Mouse (Mus musculus) lung, postnatal 4 days (tissue): Measurements from ENCODE around the gene Mvd.

Experiments used
- DNase-seq, 2 experiments: peaks; one replicate each; pipeline ENCODE4 v3.0.0; 2021

Gene Mvd

GRCm38 (mm10) chr8:122443262-122444006 lies at the start of gene Mvd:
Mvd (minus strand) TSS chr8:122443422.
- peak; percentile 99 to 100 for DNase-seq

- DNase-seq: no peak
Measured at GRCm38 (mm10) chr8:122488387-122488786, 45.2 kb upstream of the Mvd start.

- peak in 1 of 2 experiments; percentile 40 for DNase-seq
Measured at GRCm38 (mm10) chr8:122484831-122485230, 41.6 kb upstream of the Mvd start.

- no peak for DNase-seq
Measured at GRCm38 (mm10) chr8:122483877-122484276, 40.7 kb upstream of the Mvd start.

- DNase-seq: no peak
Measured at GRCm38 (mm10) chr8:122482448-122482847, 39.2 kb upstream of the Mvd start.

- DNase-seq: peak; percentile 96
Measured at GRCm38 (mm10) chr8:122475580-122476320, 32.5 kb upstream of the Mvd start, which contains the start of the genes Rnf166 and Ctu2. Rnf166 (minus strand) TSS chr8:122476064. Ctu2 (plus strand) TSS chr8:122476143.

- peak; percentile 59 to 65 for DNase-seq
Measured at GRCm38 (mm10) chr8:122474951-122475560, 31.8 kb upstream of the Mvd start.

- peak in 1 of 2 experiments; percentile 53 for DNase-seq
Measured at GRCm38 (mm10) chr8:122473911-122474421, 30.7 kb upstream of the Mvd start.

GRCm38 (mm10) chr8:122470691-122471090 lies 27.5 kb upstream of the Mvd start:
- no peak for DNase-seq

GRCm38 (mm10) chr8:122469965-122470364 lies 26.7 kb upstream of the Mvd start:
- no peak for DNase-seq

- no peak for DNase-seq
Measured at GRCm38 (mm10) chr8:122469407-122469806, 26.2 kb upstream of the Mvd start.

GRCm38 (mm10) chr8:122467816-122468215 lies 24.6 kb upstream of the Mvd start:
- no peak for DNase-seq

GRCm38 (mm10) chr8:122464985-122465384 lies 21.8 kb upstream of the Mvd start:
- no peak for DNase-seq

GRCm38 (mm10) chr8:122463651-122464640 lies 20.7 kb upstream of the Mvd start:
- DNase-seq: peak; percentile 61 to 63

GRCm38 (mm10) chr8:122462510-122462909 lies 19.3 kb upstream of the Mvd start:
- no peak for DNase-seq

GRCm38 (mm10) chr8:122461473-122462148 lies 18.4 kb upstream of the Mvd start:
- no peak for DNase-seq

GRCm38 (mm10) chr8:122460524-122461472 lies 17.6 kb upstream of the Mvd start, which contains the start of gene Snai3:
Snai3 (minus strand) TSS chr8:122460733.
- peak; percentile 79 to 84 for DNase-seq

- DNase-seq: no peak
Measured at GRCm38 (mm10) chr8:122459990-122460389, 16.8 kb upstream of the Mvd start.

- no peak for DNase-seq
Measured at GRCm38 (mm10) chr8:122459218-122459900, 16.1 kb upstream of the Mvd start.
